Mouse (Mus musculus) small intestine, adult 2 months (tissue): ENCODE data around the gene Nova2. TPM values are rescaled to one million over a fixed set of nuclear protein-coding genes. Genes with fewer than 3 reads are reported as not detected.

Source experiments
- H3K27ac ChIP-seq: fragments of 200-500 bp; 2 replicates; pipeline ENCODE4 v1.5.1; 2012; ENCODE audit warnings: low read depth, low read length, control low read depth, inconsistent platforms; ENCODE audit not compliant: insufficient read depth
- H3K27me3 ChIP-seq: fragments of 200-500 bp; 2 replicates; pipeline ENCODE4 v1.6.1; 2012; ENCODE audit warnings: mild to moderate bottlenecking, moderate library complexity, low read length, inconsistent platforms; ENCODE audit not compliant: control insufficient read depth, insufficient read depth
- H3K36me3 ChIP-seq: fragments of 200-500 bp; 2 replicates; pipeline ENCODE4 v1.6.1; 2012; ENCODE audit warnings: mild to moderate bottlenecking, low read length, control low read depth, inconsistent platforms; ENCODE audit not compliant: control insufficient read depth, insufficient read depth
- H3K4me1 ChIP-seq: fragments of 200-500 bp; 2 replicates; pipeline ENCODE4 v1.6.1; 2012; ENCODE audit warnings: low read length, inconsistent platforms, mixed read lengths; ENCODE audit not compliant: control insufficient read depth, insufficient read depth, insufficient read length
- H3K4me3 ChIP-seq: fragments of 200-500 bp; 2 replicates; pipeline ENCODE4 v1.5.1; 2012; ENCODE audit warnings: low read depth, mild to moderate bottlenecking, control low read depth, inconsistent platforms, low read length, moderate library complexity
- CTCF ChIP-seq: fragments of 200-500 bp; IDR thresholded peaks from 2 replicates; pipeline ENCODE4 v1.5.1; 2012; ENCODE audit warnings: low read depth, mild to moderate bottlenecking, control low read depth, inconsistent platforms, low read length, moderate library complexity, mixed read lengths; ENCODE audit not compliant: insufficient replicate concordance, insufficient read length; ENCODE audit errors: extremely low read depth
- POLR2A ChIP-seq: fragments of 200-500 bp; IDR thresholded peaks from 2 replicates; pipeline ENCODE4 v1.6.1; 2012; ENCODE audit warnings: low read depth, mild to moderate bottlenecking, control low read depth, inconsistent platforms, low read length, moderate library complexity
- WGBS: fragments of 180-500 bp; shearing (Covaris S2); methylation state at CpG from one replicate; pipeline ENCODE4 v1.1.7; 2018; 5-methylcytosine and 5-hydroxymethylcytosine counted together
- polyA plus RNA-seq: library from polyadenylated mRNA; depleted of rRNA; stranded (reverse); fragments of >200 nt; gene quantifications from 2 replicates; pipeline ENCODE4 v1.2.3, GENCODE M21; 2012

The Nova2 gene
- polyA plus RNA-seq, 1 experiment: 0.55 TPM

- peaks cover 9% of the 10 kb centered on the region for H3K4me1 ChIP-seq
- H3K27me3 ChIP-seq: peaks cover 10% of the 10 kb centered on the region
- TF ChIP-seq CTCF (no peak), POLR2A (no peak)
- no peaks in the 10 kb centered on the region for H3K36me3 ChIP-seq
- H3K27ac ChIP-seq: no peak overlapping the region
- no peak overlapping the region for H3K4me3 ChIP-seq
- 73% methylated on average over 13 of the region's 13 CpGs for WGBS
These were observed 62.1 kb downstream of the Nova2 start for GRCm38 (mm10) chr7:18987747-18988146.

GRCm38 (mm10) chr7:18988780-18989179 lies 63.1 kb downstream of the Nova2 start:
- H3K36me3 ChIP-seq: no peaks in the 10 kb centered on the region
- H3K27ac ChIP-seq: no peak overlapping the region
- H3K27me3 ChIP-seq: peaks cover 10% of the 10 kb centered on the region
- peaks cover 9% of the 10 kb centered on the region for H3K4me1 ChIP-seq
- H3K4me3 ChIP-seq: no peak overlapping the region
- 68% methylated on average over 6 of the region's 6 CpGs for WGBS
- TF ChIP-seq CTCF: no peak
- TF ChIP-seq POLR2A: no peak

GRCm38 (mm10) chr7:18989995-18990394 lies 64.3 kb downstream of the Nova2 start:
- WGBS: 17% methylated on average over 5 of the region's 5 CpGs
- H3K4me3 ChIP-seq: no peak overlapping the region

GRCm38 (mm10) chr7:18990601-18991295 lies 65.1 kb downstream of the Nova2 start, which contains the start of gene Mypop:
TSS of gene Mypop (plus strand) at chr7:18991245.
- peaks cover 9% of the 10 kb centered on the region for H3K4me1 ChIP-seq
- TF ChIP-seq POLR2A (no peak), CTCF (peak; percentile 16; the same call in 1 of the 2 replicates)
- no peak within 1 kb of the TSS for H3K27ac ChIP-seq
- H3K36me3 ChIP-seq: no peaks in the 10 kb centered on the region
- H3K27me3 ChIP-seq: peaks cover 10% of the 10 kb centered on the region
- peak within 1 kb of the TSS; percentile 56 for H3K4me3 ChIP-seq
- under 1% methylated on average over 37 of the region's 37 CpGs for WGBS

More at GRCm38 (mm10) chr7:18989995-18990394, 64.3 kb downstream of the Nova2 start:
- Histone ChIP-seq H3K4me1 (peaks cover 9% of the 10 kb centered on the region), H3K36me3 (no peaks in the 10 kb centered on the region), H3K27ac (no peak overlapping the region), H3K27me3 (peaks cover 10% of the 10 kb centered on the region)
- no peak for TF ChIP-seq CTCF
- no peak for TF ChIP-seq POLR2A

- no peak for TF ChIP-seq POLR2A
- no peak for TF ChIP-seq CTCF
- Histone ChIP-seq H3K4me3 (peak overlapping the region; percentile 56), H3K4me1 (peaks cover 9% of the 10 kb centered on the region), H3K27me3 (peaks cover 10% of the 10 kb centered on the region), H3K27ac (no peak overlapping the region), H3K36me3 (no peaks in the 10 kb centered on the region)
- WGBS: 2% methylated on average over 59 of the region's 59 CpGs
These were observed 66.1 kb downstream of the Nova2 start for GRCm38 (mm10) chr7:18991660-18992293.

GRCm38 (mm10) chr7:18992294-18992675 lies 66.6 kb downstream of the Nova2 start:
- no peaks in the 10 kb centered on the region for H3K36me3 ChIP-seq
- H3K4me1 ChIP-seq: peaks cover 9% of the 10 kb centered on the region
- peaks cover 10% of the 10 kb centered on the region for H3K27me3 ChIP-seq
- peak overlapping the region; percentile 56 for H3K4me3 ChIP-seq
- TF ChIP-seq POLR2A: no peak
- TF ChIP-seq CTCF: no peak
- H3K27ac ChIP-seq: no peak overlapping the region
- 5% methylated on average over 31 of the region's 31 CpGs for WGBS

- WGBS: 96% methylated on average over 5 of the region's 5 CpGs
- no peak overlapping the region for H3K4me3 ChIP-seq
- TF ChIP-seq POLR2A (no peak), CTCF (no peak)
- peaks cover 9% of the 10 kb centered on the region for H3K4me1 ChIP-seq
- H3K27me3 ChIP-seq: peaks cover 8% of the 10 kb centered on the region
- no peaks in the 10 kb centered on the region for H3K36me3 ChIP-seq
- no peak overlapping the region for H3K27ac ChIP-seq
These were observed 67.3 kb downstream of the Nova2 start for GRCm38 (mm10) chr7:18993036-18993435.
